Mouse (Mus musculus): ENCODE data around the gene Tcte1. TPM values are rescaled to one million over a fixed set of nuclear protein-coding genes. Genes with fewer than 3 reads are reported as not detected.

The Tcte1 gene
- polyA plus RNA-seq, 1 experiment from 2014 or later: 0.20 TPM

- Histone ChIP-seq H3K9me3 (ENCODE audit: control insufficient read depth, low read length) (no peaks in the 10 kb centered on the region), H3K27me3 (replicated peaks; ENCODE audit: control insufficient read depth, insufficient read depth, low read length) (peaks cover 9% of the 10 kb centered on the region), H3K4me2 (ENCODE audit: low read depth, low read length) (peak overlapping the region; percentile 94), H3K27ac (ENCODE audit: low read length) (no peak overlapping the region), H3K36me3 (ENCODE audit: control insufficient read depth, insufficient read depth, low read length) (no peaks in the 10 kb centered on the region), H3K9ac (ENCODE audit: low read depth, low read length) (peak overlapping the region; percentile 74), H3K4me3 (ENCODE audit: low read length) (peak overlapping the region; percentile 72), H3K4me1 (ENCODE audit: control insufficient read depth, insufficient read depth, low read length) (peaks cover 11% of the 10 kb centered on the region; the same call in 1 of the 2 replicates)
- ATAC-seq: no peak
- WGBS: under 1% methylated on average over 14 of the region's 14 CpGs
Measured at GRCm38 (mm10) chr17:45556107-45556489, 32.9 kb downstream of the Tcte1 start.

GRCm38 (mm10) chr17:45556514-45557245 lies 33.4 kb downstream of the Tcte1 start:
- H3K4me2 ChIP-seq (ENCODE audit: low read depth, low read length): peak overlapping the region; percentile 94
- 0 out of 2 replicates have a peak overlapping the region, but pooled peaks have one; percentile 11 for H3K9ac ChIP-seq (ENCODE audit: low read depth, low read length)
- ATAC-seq: no peak
- H3K9me3 ChIP-seq (ENCODE audit: control insufficient read depth, low read length): no peaks in the 10 kb centered on the region
- H3K4me3 ChIP-seq (ENCODE audit: low read length): peak overlapping the region; percentile 72
- 69% methylated on average over 3 of the region's 3 CpGs for WGBS
- no peaks in the 10 kb centered on the region for H3K36me3 ChIP-seq (ENCODE audit: control insufficient read depth, insufficient read depth, low read length)
- H3K4me1 ChIP-seq (ENCODE audit: control insufficient read depth, insufficient read depth, low read length): peaks cover 11% of the 10 kb centered on the region; the same call in 1 of the 2 replicates
- peaks cover 9% of the 10 kb centered on the region; the same call in 1 of the 2 replicates for H3K27me3 ChIP-seq (replicated peaks; ENCODE audit: control insufficient read depth, insufficient read depth, low read length)
- no peak overlapping the region for H3K27ac ChIP-seq (ENCODE audit: low read length)

GRCm38 (mm10) chr17:45557246-45557824 lies 34.1 kb downstream of the Tcte1 start:
- Histone ChIP-seq H3K27ac (ENCODE audit: low read length) (no peak overlapping the region), H3K27me3 (replicated peaks; ENCODE audit: control insufficient read depth, insufficient read depth, low read length) (peaks cover 9% of the 10 kb centered on the region; the same call in 1 of the 2 replicates), H3K9ac (ENCODE audit: low read depth, low read length) (0 out of 2 replicates have a peak overlapping the region, but pooled peaks have one; percentile 11), H3K4me1 (ENCODE audit: control insufficient read depth, insufficient read depth, low read length) (peaks cover 11% of the 10 kb centered on the region; the same call in 1 of the 2 replicates), H3K9me3 (ENCODE audit: control insufficient read depth, low read length) (no peaks in the 10 kb centered on the region), H3K4me2 (ENCODE audit: low read depth, low read length) (0 out of 2 replicates have a peak overlapping the region, but pooled peaks have one; percentile 94), H3K36me3 (ENCODE audit: control insufficient read depth, insufficient read depth, low read length) (no peaks in the 10 kb centered on the region), H3K4me3 (ENCODE audit: low read length) (no peak overlapping the region)
- WGBS: 86% methylated on average over 5 of the region's 7 CpGs
- ATAC-seq: no peak

- 70% methylated on average over 16 of the region's 16 CpGs for WGBS
Measured at GRCm38 (mm10) chr17:45557998-45558862, 35.0 kb downstream of the Tcte1 start.

GRCm38 (mm10) chr17:45559732-45560525 lies 36.7 kb downstream of the Tcte1 start:
- no peaks in the 10 kb centered on the region for H3K36me3 ChIP-seq (ENCODE audit: control insufficient read depth, insufficient read depth, low read length)
- no peak overlapping the region for H3K4me3 ChIP-seq (ENCODE audit: low read length)
- H3K4me1 ChIP-seq (ENCODE audit: control insufficient read depth, insufficient read depth, low read length): peaks cover 17% of the 10 kb centered on the region
- no peak overlapping the region for H3K9ac ChIP-seq (ENCODE audit: low read depth, low read length)
- no peak overlapping the region for H3K27ac ChIP-seq (ENCODE audit: low read length)
- no peaks in the 10 kb centered on the region for H3K9me3 ChIP-seq (ENCODE audit: control insufficient read depth, low read length)
- WGBS: 87% methylated on average over 15 of the region's 15 CpGs
- ATAC-seq: no peak
- peaks cover 9% of the 10 kb centered on the region; the same call in 1 of the 2 replicates for H3K27me3 ChIP-seq (replicated peaks; ENCODE audit: control insufficient read depth, insufficient read depth, low read length)
- H3K4me2 ChIP-seq (ENCODE audit: low read depth, low read length): no peak overlapping the region

More at GRCm38 (mm10) chr17:45557998-45558862, 35.0 kb downstream of the Tcte1 start:
- Histone ChIP-seq H3K4me2 (ENCODE audit: low read depth, low read length) (no peak overlapping the region), H3K27ac (ENCODE audit: low read length) (no peak overlapping the region), H3K9me3 (ENCODE audit: control insufficient read depth, low read length) (no peaks in the 10 kb centered on the region), H3K27me3 (replicated peaks; ENCODE audit: control insufficient read depth, insufficient read depth, low read length) (peaks cover 9% of the 10 kb centered on the region; the same call in 1 of the 2 replicates), H3K4me3 (ENCODE audit: low read length) (no peak overlapping the region), H3K4me1 (ENCODE audit: control insufficient read depth, insufficient read depth, low read length) (peaks cover 11% of the 10 kb centered on the region; the same call in 1 of the 2 replicates), H3K9ac (ENCODE audit: low read depth, low read length) (0 out of 2 replicates have a peak overlapping the region, but pooled peaks have one; percentile 10), H3K36me3 (ENCODE audit: control insufficient read depth, insufficient read depth, low read length) (no peaks in the 10 kb centered on the region)
- ATAC-seq: no peak

- 73% methylated on average over 12 of the region's 12 CpGs for whole genome bisulfite sequencing
Measured at GRCm38 (mm10) chr17:45563216-45563615, 40.0 kb downstream of the Tcte1 start.

GRCm38 (mm10) chr17:45563655-45564530 lies 40.7 kb downstream of the Tcte1 start, which contains the start of gene Slc35b2:
Slc35b2 (plus strand) TSS chr17:45563874.
- WGBS: under 1% methylated on average over 58 of the region's 61 CpGs
- Histone ChIP-seq H3K27ac (ENCODE audit: low read length) (peak within 1 kb of the TSS; percentile 81), H3K4me2 (ENCODE audit: low read depth, low read length) (peak within 1 kb of the TSS; percentile 89), H3K9me3 (ENCODE audit: control insufficient read depth, low read length) (no peaks in the 10 kb centered on the region), H3K27me3 (replicated peaks; ENCODE audit: control insufficient read depth, insufficient read depth, low read length) (no peaks in the 10 kb centered on the region), H3K36me3 (ENCODE audit: control insufficient read depth, insufficient read depth, low read length) (peaks cover 14% of the 10 kb centered on the region), H3K4me3 (ENCODE audit: low read length) (peak within 1 kb of the TSS; percentile 88), H3K9ac (ENCODE audit: low read depth, low read length) (peak within 1 kb of the TSS; percentile 97), H3K4me1 (ENCODE audit: control insufficient read depth, insufficient read depth, low read length) (peaks cover 16% of the 10 kb centered on the region)
- peak; percentile 87 for ATAC-seq

More at GRCm38 (mm10) chr17:45563216-45563615, 40.0 kb downstream of the Tcte1 start:
- no peaks in the 10 kb centered on the region for H3K9me3 ChIP-seq (ENCODE audit: control insufficient read depth, low read length)
- H3K4me2 ChIP-seq (ENCODE audit: low read depth, low read length): peak overlapping the region; percentile 89; the same call in 1 of the 2 replicates
- H3K4me3 ChIP-seq (ENCODE audit: low read length): no peak overlapping the region
- H3K9ac ChIP-seq (ENCODE audit: low read depth, low read length): peak overlapping the region; percentile 97; the same call in 1 of the 2 replicates
- H3K4me1 ChIP-seq (ENCODE audit: control insufficient read depth, insufficient read depth, low read length): peaks cover 16% of the 10 kb centered on the region
- H3K27ac ChIP-seq (ENCODE audit: low read length): no peak overlapping the region
- H3K27me3 ChIP-seq (replicated peaks; ENCODE audit: control insufficient read depth, insufficient read depth, low read length): no peaks in the 10 kb centered on the region
- ATAC-seq: no peak
- H3K36me3 ChIP-seq (ENCODE audit: control insufficient read depth, insufficient read depth, low read length): peaks cover 11% of the 10 kb centered on the region

Measured in intestine, embryonic 16.5 days (tissue).